Mouse (Mus musculus) lung, adult 10 weeks (tissue): ENCODE data around the gene Tanc1. TPM values are rescaled to one million over a fixed set of nuclear protein-coding genes. Genes with fewer than 3 reads are reported as not detected.

Experiments
- polyA plus RNA-seq: library from polyadenylated mRNA; stranded (reverse); fragments of 350-450 nt; fragmentation: Illumina TruSeq; extraction: RNeasy Lipid Tissue Mini Kit (QIAGEN cat#74804); gene quantifications from one replicate; pipeline ENCODE4 v1.2.3, GENCODE M21; 2014; ENCODE audit warnings: low read depth, low replicate concordance; ENCODE audit not compliant: insufficient read depth

Gene Tanc1
- 18.0 TPM for polyA plus RNA-seq

DNA sequence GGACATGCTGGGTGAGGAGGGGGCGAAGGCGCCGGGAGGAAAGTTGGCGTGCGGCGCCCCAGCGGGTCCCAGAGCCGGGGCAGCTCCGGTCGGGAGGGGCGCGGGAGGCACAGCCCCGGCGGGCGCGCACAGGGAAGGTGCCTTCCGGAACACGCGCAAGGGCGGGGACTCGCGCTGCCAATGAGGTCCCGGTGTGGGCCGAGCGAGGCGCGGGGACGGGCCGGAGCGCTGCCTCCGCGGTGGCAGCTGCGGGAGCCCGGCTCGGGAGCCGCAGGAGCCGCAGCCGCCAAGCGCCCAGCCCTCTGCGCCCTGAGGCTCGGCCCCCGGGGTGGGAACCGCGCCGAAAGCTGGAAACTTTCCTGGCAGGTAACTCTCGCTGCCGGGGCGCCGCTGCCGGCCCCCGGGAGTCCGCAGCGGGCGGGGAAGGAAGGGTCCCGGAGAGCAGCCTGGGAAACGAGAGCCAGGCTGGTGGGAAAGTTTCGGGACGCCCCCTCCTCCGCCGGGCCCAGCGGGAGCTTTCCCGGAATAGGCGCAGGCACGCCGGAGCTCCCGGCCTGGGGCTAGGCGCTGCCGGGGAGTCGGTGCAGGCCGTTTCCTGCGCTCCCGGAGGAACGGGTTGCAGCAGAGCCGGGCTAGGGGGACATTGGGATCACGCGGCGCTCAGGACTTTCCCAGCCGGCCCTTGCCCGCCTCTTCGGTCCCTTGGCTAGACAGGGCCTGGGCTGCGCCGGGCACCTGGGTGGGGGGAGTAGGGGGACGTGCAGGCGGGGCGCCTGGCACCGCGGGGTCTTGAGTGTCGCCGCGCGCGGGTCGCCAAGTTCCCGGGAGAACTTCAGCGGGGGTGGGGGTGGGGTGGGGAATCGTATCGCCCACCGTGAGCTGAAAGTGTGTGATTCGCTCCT, at the start of gene Tanc1:
Gene Tanc1, plus strand, starts transcription at position 212 of the 902 bp plus-strand sequence.

DNA sequence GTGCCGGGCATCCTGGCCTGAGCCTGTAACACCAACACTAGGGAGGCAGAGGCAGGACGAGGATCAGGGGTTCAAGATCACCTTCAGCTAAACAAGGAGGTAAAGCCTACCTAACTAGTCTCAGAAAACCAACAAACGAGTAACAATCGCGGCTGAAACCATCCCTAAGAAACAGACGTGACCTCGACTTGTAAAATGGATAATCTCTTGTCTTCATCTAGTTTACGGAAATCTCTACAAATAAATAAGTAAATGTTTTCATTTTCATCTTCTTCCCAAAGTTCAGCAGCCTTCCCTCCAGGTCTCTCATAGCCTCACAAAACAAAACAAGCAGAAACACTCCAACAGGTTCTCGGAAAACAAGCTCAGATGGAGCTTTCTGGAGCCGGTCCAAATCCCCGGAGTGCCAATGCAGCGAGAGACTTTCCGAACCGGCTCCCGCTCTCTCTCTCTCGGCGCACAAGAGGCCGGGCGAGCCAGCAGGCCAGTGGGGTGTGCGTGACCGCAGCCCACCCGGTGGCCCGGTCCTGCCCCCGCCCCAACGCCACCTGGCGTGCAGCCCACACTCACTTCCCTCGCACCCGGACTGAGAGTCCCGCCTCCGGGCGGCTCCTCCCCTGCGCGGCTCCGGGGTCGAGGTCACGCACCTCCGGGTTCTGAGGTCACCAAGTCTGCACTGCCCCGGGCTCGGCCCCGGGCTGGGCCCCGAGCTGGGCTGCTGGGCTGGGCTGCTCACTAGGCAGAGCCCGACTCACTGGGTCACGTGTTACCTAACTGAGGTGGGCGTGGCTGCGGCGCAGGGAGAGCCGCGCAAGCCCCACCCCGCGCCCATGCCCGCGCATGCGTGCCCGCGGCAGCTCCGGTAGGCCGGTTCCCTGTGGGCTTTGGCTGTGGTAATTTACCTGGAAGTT, 270.2 kb downstream of the Tanc1 start, which contains the start of gene Wdsub1:
Gene Wdsub1, minus strand, starts transcription at position 761 of the 911 bp plus-strand sequence.

Other genes starting within 250 kb of the Tanc1 start
- 6.1 TPM for gene Dapl1, start 127.4 kb upstream of the Tanc1 start, polyA plus RNA-seq